Mouse (Mus musculus) heart, embryonic 16.5 days (tissue): ENCODE data around the gene Ank. TPM values are rescaled to one million over a fixed set of nuclear protein-coding genes. Genes with fewer than 3 reads are reported as not detected.
"Not testable (repeated sequence)": the region's sequence is repeated elsewhere in the genome, so short reads cannot be mapped to it uniquely, and the experiment has no call there.

Experiments
- ATAC-seq: fragments of 200-750 bp; cut with Nextera tagmentation; replicated peaks from 2 replicates; pipeline ENCODE4 v1.8.0; 2017; ENCODE audit warnings: moderate number of reproducible peaks; ENCODE audit not compliant: insufficient read depth, low FRiP score; ENCODE audit errors: extremely low read depth
- H3K27ac ChIP-seq: fragments of 300-500 bp; sonication (generic); 2 replicates; pipeline ENCODE4 v1.5.1; 2014; ENCODE audit warnings: mild to moderate bottlenecking, low read length, control low read depth, moderate library complexity
- H3K27me3 ChIP-seq: fragments of 300-500 bp; sonication (generic); 2 replicates; pipeline ENCODE4 v1.6.1; 2014; ENCODE audit warnings: low read length, mixed read lengths; ENCODE audit not compliant: control insufficient read depth, insufficient read depth
- H3K36me3 ChIP-seq: fragments of 300-500 bp; sonication (generic); 2 replicates; pipeline ENCODE4 v1.6.1; 2014; ENCODE audit not compliant: control insufficient read depth, insufficient read depth
- H3K4me1 ChIP-seq: fragments of 300-500 bp; sonication (generic); 2 replicates; pipeline ENCODE4 v1.6.1; 2014; ENCODE audit warnings: low read length, mixed read lengths; ENCODE audit not compliant: control insufficient read depth, insufficient read depth
- H3K4me2 ChIP-seq: fragments of 300-500 bp; sonication (generic); 2 replicates; pipeline ENCODE4 v1.6.1; 2014; ENCODE audit warnings: low read depth, mild to moderate bottlenecking, control low read depth, low read length
- H3K4me3 ChIP-seq: fragments of 300-500 bp; sonication (generic); 2 replicates; pipeline ENCODE4 v1.5.1; 2014; ENCODE audit warnings: mild to moderate bottlenecking, control low read depth, low read length
- H3K9ac ChIP-seq: fragments of 300-500 bp; sonication (generic); 2 replicates; pipeline ENCODE4 v1.6.1; 2014; ENCODE audit warnings: low read length, control low read depth
- H3K9me3 ChIP-seq: fragments of 300-500 bp; sonication (generic); replicated peaks from 2 replicates; pipeline ENCODE4 v1.6.1; 2016; ENCODE audit warnings: low read length; ENCODE audit not compliant: control insufficient read depth
- WGBS: fragments of 180-500 bp; shearing (Covaris S2); extraction: QIAGEN DNeasy Blood & Tissue Kit; methylation state at CpG from one replicate; pipeline ENCODE4 v1.1.7; 2014; 5-methylcytosine and 5-hydroxymethylcytosine counted together
- polyA plus RNA-seq: library from polyadenylated mRNA; unstranded; fragments of >200 nt; fragmentation: Nextera tagmentation; extraction: Ambion mirVana; gene quantifications from 2 replicates; pipeline ENCODE4 v1.2.1, GENCODE M21; 2015

Gene Ank
- polyA plus RNA-seq, 1 experiment from 2014 or later = 11.0 TPM

- Histone ChIP-seq H3K9me3 (no peaks in the 10 kb centered on the region), H3K9ac (no peak overlapping the region), H3K4me1 (no peaks in the 10 kb centered on the region), H3K4me3 (no peak overlapping the region), H3K36me3 (no peaks in the 10 kb centered on the region), H3K4me2 (no peak overlapping the region), H3K27ac (no peak overlapping the region), H3K27me3 (no peaks in the 10 kb centered on the region)
- no peak for ATAC-seq
- 89% methylated on average over 6 of the region's 7 CpGs for WGBS
Measured at GRCm38 (mm10) chr15:27441053-27441452, 25.4 kb upstream of the Ank start.

- no peaks in the 10 kb centered on the region for H3K36me3 ChIP-seq
- no peak for ATAC-seq
- WGBS = 83% methylated on average over 4 of the region's 4 CpGs
- H3K27ac ChIP-seq = no peak overlapping the region
- no peak overlapping the region for H3K4me2 ChIP-seq
- no peak overlapping the region for H3K9ac ChIP-seq
- H3K9me3 ChIP-seq = no peaks in the 10 kb centered on the region
- H3K4me1 ChIP-seq = no peaks in the 10 kb centered on the region
- H3K4me3 ChIP-seq = no peak overlapping the region
- no peaks in the 10 kb centered on the region for H3K27me3 ChIP-seq
Measured at GRCm38 (mm10) chr15:27441529-27441928, 24.9 kb upstream of the Ank start.

- Histone ChIP-seq H3K9me3 (no peaks in the 10 kb centered on the region), H3K4me2 (no peak overlapping the region)
- WGBS = 66% methylated on average over 5 of the region's 5 CpGs
Measured at GRCm38 (mm10) chr15:27441951-27442350, 24.5 kb upstream of the Ank start.

GRCm38 (mm10) chr15:27444772-27445347 is 21.6 kb upstream of the Ank start:
- WGBS = 84% methylated on average over 9 of the region's 9 CpGs
- Histone ChIP-seq H3K4me1 (no peaks in the 10 kb centered on the region), H3K27me3 (no peaks in the 10 kb centered on the region), H3K9me3 (no peaks in the 10 kb centered on the region), H3K4me2 (no peak overlapping the region), H3K4me3 (no peak overlapping the region), H3K9ac (no peak overlapping the region), H3K27ac (no peak overlapping the region), H3K36me3 (no peaks in the 10 kb centered on the region)
- no peak for ATAC-seq

More at GRCm38 (mm10) chr15:27441951-27442350, 24.5 kb upstream of the Ank start:
- H3K27me3 ChIP-seq = no peaks in the 10 kb centered on the region
- no peak for ATAC-seq
- H3K27ac ChIP-seq = no peak overlapping the region
- no peak overlapping the region for H3K9ac ChIP-seq
- no peak overlapping the region for H3K4me3 ChIP-seq
- H3K4me1 ChIP-seq = no peaks in the 10 kb centered on the region
- no peaks in the 10 kb centered on the region for H3K36me3 ChIP-seq

GRCm38 (mm10) chr15:27450689-27451088 is 15.8 kb upstream of the Ank start:
- 74% methylated on average over 5 of the region's 5 CpGs for WGBS
- H3K27me3 ChIP-seq = no peaks in the 10 kb centered on the region
- H3K9me3 ChIP-seq = no peaks in the 10 kb centered on the region
- no peak overlapping the region for H3K9ac ChIP-seq
- no peak overlapping the region for H3K4me2 ChIP-seq
- H3K36me3 ChIP-seq = no peaks in the 10 kb centered on the region
- no peak overlapping the region for H3K27ac ChIP-seq
- no peak for ATAC-seq
- no peaks in the 10 kb centered on the region for H3K4me1 ChIP-seq
- no peak overlapping the region for H3K4me3 ChIP-seq

GRCm38 (mm10) chr15:27451760-27452159 is 14.7 kb upstream of the Ank start:
- no peak overlapping the region for H3K4me2 ChIP-seq
- H3K9me3 ChIP-seq = no peaks in the 10 kb centered on the region
- no peak overlapping the region for H3K4me3 ChIP-seq
- H3K36me3 ChIP-seq = no peaks in the 10 kb centered on the region
- no peak overlapping the region for H3K9ac ChIP-seq
- WGBS = 84% methylated on average over 3 of the region's 3 CpGs
- no peak for ATAC-seq
- no peak overlapping the region for H3K27ac ChIP-seq
- no peaks in the 10 kb centered on the region for H3K27me3 ChIP-seq
- no peaks in the 10 kb centered on the region for H3K4me1 ChIP-seq

GRCm38 (mm10) chr15:27452496-27452895 is 14.0 kb upstream of the Ank start:
- ATAC-seq = no peak
- Histone ChIP-seq H3K27ac (no peak overlapping the region), H3K27me3 (no peaks in the 10 kb centered on the region), H3K9ac (no peak overlapping the region), H3K36me3 (no peaks in the 10 kb centered on the region), H3K4me1 (no peaks in the 10 kb centered on the region), H3K4me2 (no peak overlapping the region), H3K4me3 (no peak overlapping the region), H3K9me3 (no peaks in the 10 kb centered on the region)
- 79% methylated on average over 9 of the region's 9 CpGs for WGBS

- 59% methylated on average over 2 of the region's 2 CpGs for WGBS
- no peaks in the 10 kb centered on the region for H3K36me3 ChIP-seq
Measured at GRCm38 (mm10) chr15:27457001-27457400, 9.5 kb upstream of the Ank start.

GRCm38 (mm10) chr15:27459781-27460180 is 6.7 kb upstream of the Ank start:
- ATAC-seq, H3K27me3 ChIP-seq, H3K4me1 ChIP-seq, H3K4me2 ChIP-seq, H3K36me3 ChIP-seq, H3K27ac ChIP-seq, H3K9ac ChIP-seq, H3K4me3 ChIP-seq, H3K9me3 ChIP-seq: not testable (repeated sequence)
- 52% methylated on average over 14 of the region's 14 CpGs for WGBS

More at GRCm38 (mm10) chr15:27457001-27457400, 9.5 kb upstream of the Ank start:
- no peak overlapping the region for H3K27ac ChIP-seq
- H3K9me3 ChIP-seq = no peaks in the 10 kb centered on the region
- no peak for ATAC-seq
- no peaks in the 10 kb centered on the region for H3K27me3 ChIP-seq
- H3K9ac ChIP-seq = no peak overlapping the region
- peaks cover 2% of the 10 kb centered on the region for H3K4me1 ChIP-seq
- H3K4me3 ChIP-seq = no peak overlapping the region
- no peak overlapping the region for H3K4me2 ChIP-seq
